Mouse (Mus musculus) liver, embryonic 14.5 days (tissue): Measurements from ENCODE around the gene Abcc4. TPM values are rescaled to one million over a fixed set of nuclear protein-coding genes. Genes with fewer than 3 reads are reported as not detected.

ENCODE experiments used
- ATAC-seq: fragments of 200-750 bp; cut with Nextera tagmentation; 2 replicates; pipeline ENCODE4 v1.8.0; 2017; ENCODE audit warnings: moderate number of reproducible peaks, mild to moderate bottlenecking, moderate library complexity; ENCODE audit not compliant: insufficient read depth
- DNase-seq, 3 experiments: peaks; one replicate each; pipeline ENCODE4 v3.0.0-alpha.2; 2012 to 2013; ENCODE audit warnings: low read depth in 3 of 3, low spot score in 3 of 3
- H3K27ac ChIP-seq: fragments of 300-500 bp; sonication (generic); 2 replicates; pipeline ENCODE4 v1.5.1; 2014; ENCODE audit warnings: moderate library complexity, mild to moderate bottlenecking, control low read depth, inconsistent platforms
- H3K27me3 ChIP-seq: fragments of 300-500 bp; sonication (generic); 2 replicates; pipeline ENCODE4 v1.6.1; 2014; ENCODE audit warnings: mild to moderate bottlenecking, low read length, moderate library complexity; ENCODE audit not compliant: control insufficient read depth, insufficient read depth
- H3K36me3 ChIP-seq: fragments of 300-500 bp; sonication (generic); replicated peaks from 2 replicates; pipeline ENCODE4 v1.6.1; 2014; ENCODE audit warnings: low read depth; ENCODE audit not compliant: control insufficient read depth, insufficient read depth
- H3K4me1 ChIP-seq, 2 experiments: fragments of 200-500 bp in 1 of 2; fragments of 300-500 bp in 1 of 2; sonication (generic) in 1 of 2; replicated peaks; 2 replicates each; pipeline ENCODE4 v1.6.1; 2012 to 2014; ENCODE audit warnings: antibody characterized with exemption in 1 of 2, inconsistent platforms in 1 of 2, low read length in 1 of 2; ENCODE audit not compliant: control insufficient read depth in 2 of 2, insufficient read depth in 2 of 2
- H3K4me2 ChIP-seq: fragments of 300-500 bp; sonication (generic); 2 replicates; pipeline ENCODE4 v1.6.1; 2014; ENCODE audit warnings: low read depth, mild to moderate bottlenecking, control low read depth, moderate library complexity
- H3K4me3 ChIP-seq, 2 experiments: fragments of 200-500 bp in 1 of 2; fragments of 300-500 bp in 1 of 2; sonication (generic) in 1 of 2; 2 replicates each; pipeline ENCODE4 v1.5.1; 2012 to 2014; ENCODE audit warnings: low read depth in 2 of 2, low read length in 2 of 2, mild to moderate bottlenecking in 2 of 2, control low read depth in 1 of 2, inconsistent platforms in 1 of 2, moderate library complexity in 1 of 2; ENCODE audit not compliant: insufficient read depth in 1 of 2
- H3K9ac ChIP-seq: fragments of 300-500 bp; sonication (generic); replicated peaks from 2 replicates; pipeline ENCODE4 v1.6.1; 2014; ENCODE audit warnings: mild to moderate bottlenecking, control low read depth, moderate library complexity
- H3K9me3 ChIP-seq: fragments of 300-500 bp; sonication (generic); 2 replicates; pipeline ENCODE4 v1.6.1; 2016; ENCODE audit warnings: low read length, mixed read lengths; ENCODE audit not compliant: control insufficient read depth
- CTCF ChIP-seq: IDR thresholded peaks from 2 replicates; pipeline ENCODE4 v1.5.1; 2016; ENCODE audit warnings: antibody characterized with exemption, low read depth, control low read depth
- EP300 ChIP-seq: IDR thresholded peaks from 2 replicates; pipeline ENCODE4 v1.6.1; 2016; ENCODE audit warnings: antibody characterized with exemption, low read depth
- WGBS: fragments of 180-500 bp; shearing (Covaris S2); extraction: QIAGEN DNeasy Blood & Tissue Kit; methylation state at CpG from one replicate; pipeline ENCODE4 v1.1.7; 2014; ENCODE audit not compliant: insufficient replicate concordance; 5-methylcytosine and 5-hydroxymethylcytosine counted together
- polyA plus RNA-seq, 2 experiments: library from polyadenylated mRNA; depleted of rRNA in 1 of 2; stranded (reverse) in 1 of 2; unstranded in 1 of 2; fragments of >200 nt; fragmentation: Nextera tagmentation in 1 of 2; extraction: Ambion mirVana in 1 of 2; gene quantifications; 2 replicates each; pipeline versions ENCODE4 v1.2.1 to v1.2.3; 2012 to 2014

The Abcc4 gene
- polyA plus RNA-seq, 2 experiments: 1.4 to 1.9 TPM

DNA sequence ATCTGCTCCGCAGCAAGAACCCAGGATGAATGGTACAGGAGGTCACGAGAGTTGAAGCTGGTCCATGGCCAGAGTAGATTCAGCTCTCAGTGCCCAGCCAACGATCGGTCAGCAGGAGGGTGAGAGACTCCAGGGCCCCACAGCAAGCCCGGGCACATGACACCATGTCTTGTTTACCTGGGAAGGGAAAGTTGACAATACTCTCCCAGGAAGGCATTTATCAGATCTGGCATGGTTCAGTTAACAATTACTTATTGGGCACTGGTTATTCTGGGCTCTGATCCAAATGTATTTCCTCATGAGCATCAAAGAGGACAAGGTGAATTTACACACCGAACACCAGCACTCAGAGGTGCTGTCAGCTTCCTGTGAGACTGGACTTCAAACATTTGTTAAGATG, 38.5 kb downstream of the Abcc4 start:
- peak; percentile 21; the same call in 1 of the 2 replicates for ATAC-seq
- no peak overlapping the region for H3K27ac ChIP-seq
- no peak for DNase-seq
- TF ChIP-seq EP300 (no peak), CTCF (no peak)
- H3K9ac ChIP-seq: no peak overlapping the region
- H3K4me3 ChIP-seq: no peak overlapping the region
- no peak overlapping the region for H3K4me2 ChIP-seq
- H3K36me3 ChIP-seq: no peaks in the 10 kb centered on the region
- 64% methylated on average over 6 of the region's 6 CpGs for WGBS
- H3K27me3 ChIP-seq: no peaks in the 10 kb centered on the region
- H3K4me1 ChIP-seq: peaks cover 8 to 18% of the 10 kb centered on the region in 2 experiments; a peak in 3 of 4 replicates
- H3K9me3 ChIP-seq: no peaks in the 10 kb centered on the region

DNA sequence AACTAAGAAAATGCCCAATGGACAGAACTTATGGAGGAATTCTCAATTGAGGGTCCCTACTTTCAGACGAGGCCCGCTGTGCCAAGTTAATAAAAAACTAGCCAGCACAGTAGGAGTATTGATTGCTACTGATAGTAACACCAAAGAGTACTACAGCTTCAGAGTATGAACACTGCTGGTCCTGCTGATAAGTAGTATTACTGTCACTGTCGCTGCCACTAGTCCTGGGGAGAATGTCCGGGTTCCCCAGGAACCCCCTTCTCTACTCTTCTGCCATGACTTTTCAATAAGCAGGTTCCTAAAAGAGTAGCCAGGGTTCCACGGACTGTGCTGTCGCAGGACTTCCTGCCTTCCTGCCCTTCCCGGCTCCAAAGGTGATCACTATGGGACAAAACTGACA, 41.4 kb downstream of the Abcc4 start:
- Histone ChIP-seq H3K9ac (no peak overlapping the region), H3K27me3 (no peaks in the 10 kb centered on the region), H3K4me3 (no peak overlapping the region), H3K4me2 (no peak overlapping the region), H3K9me3 (no peaks in the 10 kb centered on the region), H3K27ac (no peak overlapping the region), H3K4me1 (peaks cover 8 to 25% of the 10 kb centered on the region in 2 experiments; a peak in 3 of 4 replicates), H3K36me3 (no peaks in the 10 kb centered on the region)
- ATAC-seq (peak; percentile 49; the same call in 1 of the 2 replicates), DNase-seq (no peak)
- no peak for TF ChIP-seq EP300
- TF ChIP-seq CTCF: no peak
- WGBS: 31% methylated on average over 7 of the region's 7 CpGs

DNA sequence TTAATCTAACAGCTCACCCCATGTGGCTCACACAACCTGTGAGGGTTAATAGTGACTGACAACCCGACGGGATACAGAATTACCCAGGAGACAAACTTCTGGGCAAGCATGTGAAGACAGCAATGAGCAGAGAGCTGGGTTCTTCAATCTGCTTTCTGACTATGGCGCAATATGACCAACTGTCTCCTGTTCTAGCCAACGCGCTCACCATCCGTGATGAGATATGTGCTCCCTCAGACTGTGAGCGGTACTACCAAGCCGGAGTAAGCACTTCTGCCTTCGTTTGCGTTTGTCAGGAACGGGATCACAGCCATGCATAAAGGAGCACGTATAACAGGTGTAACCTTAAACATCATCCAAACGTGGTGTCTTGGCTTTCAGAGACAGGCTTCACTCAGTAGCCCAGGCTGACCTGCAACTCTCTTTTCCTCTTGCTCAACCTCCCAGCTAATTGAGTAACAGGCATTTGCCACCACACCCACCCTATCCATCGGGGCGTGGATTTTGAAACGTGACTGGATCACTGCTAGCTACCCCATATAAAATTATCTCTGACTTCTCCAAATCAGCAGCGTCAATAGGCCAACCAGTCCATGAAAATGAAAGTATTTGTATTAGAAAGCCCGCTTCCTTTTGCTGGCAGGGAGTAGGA, 43.3 kb downstream of the Abcc4 start:
- Histone ChIP-seq H3K27me3 (no peaks in the 10 kb centered on the region), H3K36me3 (no peaks in the 10 kb centered on the region), H3K4me1 (peaks cover 8 to 36% of the 10 kb centered on the region in 2 experiments; a peak in 3 of 4 replicates), H3K9ac (no peak overlapping the region), H3K4me2 (no peak overlapping the region), H3K4me3 (no peak overlapping the region), H3K27ac (no peak overlapping the region), H3K9me3 (no peaks in the 10 kb centered on the region)
- TF ChIP-seq EP300 (no peak), CTCF (no peak)
- ATAC-seq: no peak
- DNase-seq: no peak
- whole genome bisulfite sequencing: 68% methylated on average over 18 of the region's 18 CpGs

DNA sequence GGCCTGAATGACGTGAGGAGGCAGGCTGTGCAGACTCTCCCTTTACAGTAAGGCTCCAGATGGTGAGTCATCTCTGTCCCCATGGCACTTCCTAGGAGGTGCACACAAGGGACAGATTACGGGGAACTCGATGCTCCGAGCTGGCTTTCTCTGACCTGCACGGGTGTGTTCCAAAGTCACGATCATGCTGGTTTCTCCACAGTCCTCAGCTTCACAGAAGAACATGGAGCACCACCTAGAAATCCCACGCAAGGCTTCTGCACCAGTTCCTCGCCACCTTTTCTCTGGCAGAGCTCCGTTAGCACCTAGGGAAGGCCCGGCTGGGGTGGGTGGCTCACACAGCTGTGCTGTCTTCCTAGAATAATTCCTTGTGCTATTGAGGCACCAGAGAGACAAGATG, 43.9 kb downstream of the Abcc4 start:
- Histone ChIP-seq H3K4me1 (peaks cover 8 to 39% of the 10 kb centered on the region in 2 experiments), H3K4me2 (no peak overlapping the region), H3K4me3 (no peak overlapping the region), H3K9me3 (no peaks in the 10 kb centered on the region), H3K27ac (no peak overlapping the region), H3K9ac (no peak overlapping the region), H3K27me3 (no peaks in the 10 kb centered on the region), H3K36me3 (no peaks in the 10 kb centered on the region)
- ATAC-seq: no peak
- 68% methylated on average over 10 of the region's 10 CpGs for WGBS
- no peak for TF ChIP-seq CTCF
- DNase-seq: no peak

DNA sequence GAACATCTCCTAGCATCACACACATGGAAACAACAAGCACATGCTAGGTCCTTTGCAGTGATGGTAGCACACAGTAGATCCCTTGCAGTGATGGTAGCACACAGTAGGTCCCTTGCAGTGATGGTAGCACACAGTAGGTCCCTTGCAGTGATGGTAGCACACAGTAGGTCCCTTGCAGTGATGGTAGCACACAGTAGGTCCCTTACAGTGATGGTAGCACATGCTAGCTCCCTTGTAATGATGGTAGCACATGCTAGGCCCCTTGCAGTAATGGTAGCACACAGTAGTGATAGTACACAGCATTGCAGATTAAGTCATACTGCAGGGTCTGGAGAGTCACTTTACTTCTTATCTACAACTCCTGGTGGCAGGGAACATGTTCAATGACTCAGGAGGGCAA, 46.8 kb downstream of the Abcc4 start:
- no peaks in the 10 kb centered on the region for H3K9me3 ChIP-seq
- H3K36me3 ChIP-seq: no peaks in the 10 kb centered on the region
- H3K9ac ChIP-seq: no peak overlapping the region
- no peaks in the 10 kb centered on the region for H3K27me3 ChIP-seq
- no peak for DNase-seq
- H3K4me1 ChIP-seq: peaks cover 6 to 45% of the 10 kb centered on the region in 2 experiments
- no peak overlapping the region for H3K27ac ChIP-seq
- no peak for ATAC-seq
- no peak overlapping the region for H3K4me3 ChIP-seq
- no peak overlapping the region for H3K4me2 ChIP-seq
- no peak for TF ChIP-seq CTCF
- no peak for TF ChIP-seq EP300
